Mouse (Mus musculus): ENCODE measurements around the gene Satb2. TPM values are rescaled to one million over a fixed set of nuclear protein-coding genes. Genes with fewer than 3 reads are reported as not detected.

The Satb2 gene
- polyA plus RNA-seq, 1 experiment from 2014 or later = 1.7 TPM

GRCm38 (mm10) chr1:56971441-56971861 lies 7.0 kb downstream of the Satb2 start:
- peaks cover 62% of the 10 kb centered on the region for H3K27me3 ChIP-seq (ENCODE audit: insufficient read depth, poor library complexity, severe bottlenecking)
- DNase-seq (ENCODE audit: low spot score) = peak; percentile 74
- H3K4me1 ChIP-seq = peaks cover 38% of the 10 kb centered on the region

GRCm38 (mm10) chr1:56970740-56971141 lies 7.7 kb downstream of the Satb2 start:
- H3K4me3 ChIP-seq = peak overlapping the region; percentile 84
- no peaks in the 10 kb centered on the region for H3K36me3 ChIP-seq
- no peaks in the 10 kb centered on the region for H3K9me3 ChIP-seq
- H3K27ac ChIP-seq = no peak overlapping the region
- under 1% methylated on average over 27 of the region's 27 CpGs for WGBS
- H3K4me1 ChIP-seq = peaks cover 33% of the 10 kb centered on the region
- DNase-seq (ENCODE audit: low spot score) = no peak
- H3K27me3 ChIP-seq (ENCODE audit: insufficient read depth, poor library complexity, severe bottlenecking) = peaks cover 55% of the 10 kb centered on the region

More at GRCm38 (mm10) chr1:56971441-56971861, 7.0 kb downstream of the Satb2 start:
- Histone ChIP-seq H3K27ac (no peak overlapping the region; the same call in 1 of the 2 replicates), H3K4me3 (peak overlapping the region; percentile 84), H3K9me3 (no peaks in the 10 kb centered on the region), H3K36me3 (no peaks in the 10 kb centered on the region)
- WGBS = under 1% methylated on average over 29 of the region's 29 CpGs

- DNase-seq (ENCODE audit: low spot score) = no peak
- WGBS = under 1% methylated on average over 47 of the region's 47 CpGs
- H3K4me3 ChIP-seq = peak overlapping the region; percentile 64
- peaks cover 30% of the 10 kb centered on the region for H3K4me1 ChIP-seq
- H3K27me3 ChIP-seq (ENCODE audit: insufficient read depth, poor library complexity, severe bottlenecking) = peaks cover 49% of the 10 kb centered on the region
- H3K27ac ChIP-seq = no peak overlapping the region
- H3K9me3 ChIP-seq = no peaks in the 10 kb centered on the region
- no peaks in the 10 kb centered on the region for H3K36me3 ChIP-seq
Observed at GRCm38 (mm10) chr1:56969364-56970360, 8.8 kb downstream of the Satb2 start.

GRCm38 (mm10) chr1:56965879-56966579 lies 12.4 kb downstream of the Satb2 start:
- H3K4me1 ChIP-seq = peaks cover 17% of the 10 kb centered on the region
- peaks cover 37% of the 10 kb centered on the region for H3K27me3 ChIP-seq (ENCODE audit: insufficient read depth, poor library complexity, severe bottlenecking)
- H3K27ac ChIP-seq = no peak overlapping the region
- whole genome bisulfite sequencing = 45% methylated on average over 3 of the region's 3 CpGs
- no peaks in the 10 kb centered on the region for H3K36me3 ChIP-seq
- no peak overlapping the region for H3K4me3 ChIP-seq
- DNase-seq (ENCODE audit: low spot score) = no peak
- H3K9me3 ChIP-seq = no peaks in the 10 kb centered on the region

GRCm38 (mm10) chr1:56964493-56964892 lies 14.0 kb downstream of the Satb2 start:
- Histone ChIP-seq H3K4me3 (no peak overlapping the region), H3K4me1 (peaks cover 3% of the 10 kb centered on the region), H3K36me3 (no peaks in the 10 kb centered on the region), H3K27me3 (ENCODE audit: insufficient read depth, poor library complexity, severe bottlenecking) (peaks cover 22% of the 10 kb centered on the region), H3K27ac (no peak overlapping the region), H3K9me3 (no peaks in the 10 kb centered on the region)
- no peak for DNase-seq (ENCODE audit: low spot score)
- WGBS = 78% methylated on average over 7 of the region's 7 CpGs

- no peak overlapping the region for H3K4me3 ChIP-seq
- peaks cover 10% of the 10 kb centered on the region for H3K27me3 ChIP-seq (ENCODE audit: insufficient read depth, poor library complexity, severe bottlenecking)
- H3K4me1 ChIP-seq = no peaks in the 10 kb centered on the region; the same call in 1 of the 2 replicates
- no peaks in the 10 kb centered on the region for H3K36me3 ChIP-seq
- WGBS = 87% methylated on average over 4 of the region's 4 CpGs
- DNase-seq (ENCODE audit: low spot score) = no peak
- H3K9me3 ChIP-seq = no peaks in the 10 kb centered on the region
- H3K27ac ChIP-seq = no peak overlapping the region
Observed at GRCm38 (mm10) chr1:56963291-56963690, 15.2 kb downstream of the Satb2 start.

- Histone ChIP-seq H3K4me3 (no peak overlapping the region), H3K27me3 (ENCODE audit: insufficient read depth, poor library complexity, severe bottlenecking) (no peaks in the 10 kb centered on the region), H3K4me1 (no peaks in the 10 kb centered on the region), H3K9me3 (no peaks in the 10 kb centered on the region), H3K36me3 (no peaks in the 10 kb centered on the region), H3K27ac (no peak overlapping the region)
- DNase-seq (ENCODE audit: low spot score) = no peak
- 62% methylated on average over 5 of the region's 5 CpGs for WGBS
Observed at GRCm38 (mm10) chr1:56958996-56959395, 19.5 kb downstream of the Satb2 start.

- Histone ChIP-seq H3K36me3 (no peaks in the 10 kb centered on the region), H3K9me3 (no peaks in the 10 kb centered on the region), H3K27me3 (ENCODE audit: insufficient read depth, poor library complexity, severe bottlenecking) (no peaks in the 10 kb centered on the region), H3K4me3 (no peak overlapping the region), H3K4me1 (no peaks in the 10 kb centered on the region; the same call in 1 of the 2 replicates), H3K27ac (no peak overlapping the region)
- no peak for DNase-seq (ENCODE audit: low spot score)
- WGBS = 80% methylated on average over 7 of the region's 7 CpGs
Observed at GRCm38 (mm10) chr1:56957942-56958341, 20.5 kb downstream of the Satb2 start.

- Histone ChIP-seq H3K27me3 (ENCODE audit: insufficient read depth, poor library complexity, severe bottlenecking) (no peaks in the 10 kb centered on the region), H3K9me3 (no peaks in the 10 kb centered on the region), H3K27ac (no peak overlapping the region), H3K4me1 (no peaks in the 10 kb centered on the region; the same call in 1 of the 2 replicates), H3K4me3 (no peak overlapping the region), H3K36me3 (no peaks in the 10 kb centered on the region)
- no peak for DNase-seq (ENCODE audit: low spot score)
- 88% methylated on average over 2 of the region's 2 CpGs for WGBS
Observed at GRCm38 (mm10) chr1:56956811-56957210, 21.6 kb downstream of the Satb2 start.

- Histone ChIP-seq H3K4me3 (no peak overlapping the region), H3K27me3 (ENCODE audit: insufficient read depth, poor library complexity, severe bottlenecking) (no peaks in the 10 kb centered on the region), H3K9me3 (no peaks in the 10 kb centered on the region), H3K27ac (no peak overlapping the region), H3K4me1 (no peaks in the 10 kb centered on the region; the same call in 1 of the 2 replicates), H3K36me3 (no peaks in the 10 kb centered on the region)
- 73% methylated on average over 12 of the region's 12 CpGs for WGBS
- DNase-seq (ENCODE audit: low spot score) = no peak
Observed at GRCm38 (mm10) chr1:56955739-56956085, 22.7 kb downstream of the Satb2 start.

- Histone ChIP-seq H3K27ac (no peak overlapping the region), H3K9me3 (no peaks in the 10 kb centered on the region), H3K36me3 (no peaks in the 10 kb centered on the region), H3K4me3 (no peak overlapping the region), H3K4me1 (no peaks in the 10 kb centered on the region; the same call in 1 of the 2 replicates), H3K27me3 (ENCODE audit: insufficient read depth, poor library complexity, severe bottlenecking) (no peaks in the 10 kb centered on the region)
- 71% methylated on average over 14 of the region's 14 CpGs for WGBS
- DNase-seq (ENCODE audit: low spot score) = no peak
Observed at GRCm38 (mm10) chr1:56955055-56955738, 23.3 kb downstream of the Satb2 start.

- Histone ChIP-seq H3K4me3 (no peak overlapping the region), H3K4me1 (no peaks in the 10 kb centered on the region; the same call in 1 of the 2 replicates), H3K27ac (no peak overlapping the region), H3K9me3 (no peaks in the 10 kb centered on the region), H3K27me3 (ENCODE audit: insufficient read depth, poor library complexity, severe bottlenecking) (no peaks in the 10 kb centered on the region), H3K36me3 (no peaks in the 10 kb centered on the region)
- DNase-seq (ENCODE audit: low spot score) = no peak
- 46% methylated on average over 2 of the region's 2 CpGs for WGBS
Observed at GRCm38 (mm10) chr1:56953538-56953937, 24.9 kb downstream of the Satb2 start.

All from heart, embryonic 10.5 days (tissue).